Mouse (Mus musculus) C2C12 (cell line): Measurements from ENCODE around the gene Cebpzos. TPM values are rescaled to one million over a fixed set of nuclear protein-coding genes. Genes with fewer than 3 reads are reported as not detected.

Experiments used
- H3K27me3 ChIP-seq: one replicate; pipeline ENCODE4 v1.6.1; 2011; ENCODE audit not compliant: control insufficient read depth, insufficient read depth, insufficient read length
- H3K36me3 ChIP-seq: one replicate; pipeline ENCODE4 v1.6.1; 2011; ENCODE audit not compliant: control insufficient read depth, insufficient read depth
- H3K4me3 ChIP-seq: one replicate; pipeline ENCODE4 v1.5.1; 2011; ENCODE audit warnings: mild to moderate bottlenecking, control low read depth; ENCODE audit not compliant: poor library complexity, insufficient read depth, severe bottlenecking
- H3K79me2 ChIP-seq: one replicate; pipeline ENCODE4 v1.6.1; 2011; ENCODE audit not compliant: control insufficient read depth, insufficient read depth
- H3K79me3 ChIP-seq: one replicate; pipeline ENCODE4 v1.6.1; 2011; ENCODE audit warnings: low read depth, control low read depth
- H3ac ChIP-seq: one replicate; pipeline ENCODE3; 2011; ENCODE audit warnings: low read depth; ENCODE audit not compliant: control insufficient read depth, insufficient read length
- CEBPB ChIP-seq: IDR thresholded peaks from one replicate; pipeline ENCODE4 v1.6.1; 2011; ENCODE audit warnings: low read depth, mild to moderate bottlenecking, control low read depth, moderate library complexity
- CTCF ChIP-seq: IDR thresholded peaks from one replicate; pipeline ENCODE4 v1.5.1; 2011; ENCODE audit not compliant: control insufficient read depth, insufficient read depth, insufficient read length
- FOSL1 ChIP-seq: IDR thresholded peaks from one replicate; pipeline ENCODE4 v1.8.0; 2011; ENCODE audit warnings: mild to moderate bottlenecking, low read length; ENCODE audit not compliant: poor library complexity, insufficient read depth, severe bottlenecking
- MAX ChIP-seq: IDR thresholded peaks from one replicate; pipeline ENCODE4 v1.6.1; 2011; ENCODE audit warnings: mild to moderate bottlenecking, control low read depth
- MYOD1 ChIP-seq: IDR thresholded peaks from one replicate; pipeline ENCODE4 v1.6.1; 2011; ENCODE audit warnings: low read depth; ENCODE audit not compliant: control insufficient read depth, insufficient read length
- MYOG ChIP-seq: IDR thresholded peaks from one replicate; pipeline ENCODE4 v1.6.1; 2011; ENCODE audit not compliant: control insufficient read depth, insufficient read length; ENCODE audit errors: extremely low read depth
- USF1 ChIP-seq: IDR thresholded peaks from one replicate; pipeline ENCODE4 v1.6.1; 2011; ENCODE audit warnings: low read depth, mild to moderate bottlenecking, control low read depth, moderate library complexity
- polyA plus RNA-seq: library from polyadenylated mRNA; unstranded; fragments of >200 nt; fragmentation: generic; extraction: Trizol; gene quantifications from one replicate; pipeline ENCODE4 v1.2.1, GENCODE M21; 2012; ENCODE audit warnings: missing spikeins

Cebpzos gene
- polyA plus RNA-seq, 1 experiment = 25.6 TPM

DNA sequence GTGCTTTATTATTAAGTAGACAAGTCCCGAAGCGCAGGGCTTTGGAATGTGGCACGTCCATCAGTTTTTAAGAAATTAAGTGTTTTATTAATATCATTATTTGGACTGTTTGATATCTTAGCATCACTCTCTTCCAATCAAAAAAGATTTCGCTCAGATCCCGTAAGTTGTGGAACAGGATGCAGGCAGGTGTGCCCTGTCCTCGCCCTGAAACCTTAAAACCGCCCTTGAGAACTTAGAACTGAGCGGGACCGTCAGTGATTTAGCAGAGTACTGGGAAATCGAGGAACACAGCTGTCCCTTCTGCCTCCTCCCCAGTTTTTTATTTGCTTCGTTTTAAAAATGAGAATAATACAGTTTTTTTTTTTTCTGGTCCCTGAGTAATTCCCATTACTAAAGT, 599 bp downstream of the Cebpzos start:
- H3K79me3 ChIP-seq = no peaks in the 10 kb centered on the region
- no peaks in the 10 kb centered on the region for H3K27me3 ChIP-seq
- H3K4me3 ChIP-seq = peak overlapping the region; percentile 39
- H3K79me2 ChIP-seq = no peaks in the 10 kb centered on the region
- peak overlapping the region; percentile 69 for H3ac ChIP-seq
- peaks cover 42% of the 10 kb centered on the region for H3K36me3 ChIP-seq
- no peak for TF ChIP-seq CEBPB
- TF ChIP-seq MAX = no peak
- TF ChIP-seq MYOD1 = no peak
- TF ChIP-seq USF1 = no peak
- TF ChIP-seq CTCF = no peak

DNA sequence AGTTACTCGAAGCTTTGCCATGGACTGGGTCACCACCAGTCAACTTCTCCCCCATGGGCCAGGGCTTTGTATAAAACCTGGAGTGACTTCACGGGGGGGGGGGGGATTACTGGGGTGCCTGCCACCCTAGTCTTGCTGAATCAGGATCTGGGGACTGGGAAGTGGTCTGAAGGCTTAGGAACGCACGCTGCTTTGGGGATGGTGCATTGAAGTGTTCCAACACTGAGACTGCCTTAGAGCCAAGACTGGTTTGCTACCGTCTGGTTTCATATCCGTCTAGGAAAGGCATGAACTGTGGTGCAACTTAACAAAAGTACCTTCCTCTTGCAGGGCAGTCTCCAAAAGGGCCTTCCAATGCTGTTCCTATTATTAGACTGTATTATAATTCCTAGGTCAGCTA, 1.4 kb downstream of the Cebpzos start:
- Histone ChIP-seq H3K36me3 (peaks cover 50% of the 10 kb centered on the region), H3ac (no peak overlapping the region), H3K79me2 (no peaks in the 10 kb centered on the region), H3K79me3 (no peaks in the 10 kb centered on the region), H3K4me3 (no peak overlapping the region), H3K27me3 (no peaks in the 10 kb centered on the region)
- TF ChIP-seq FOSL1 (no peak), CEBPB (no peak), MAX (no peak), MYOG (no peak), MYOD1 (no peak), USF1 (no peak), CTCF (no peak)

DNA sequence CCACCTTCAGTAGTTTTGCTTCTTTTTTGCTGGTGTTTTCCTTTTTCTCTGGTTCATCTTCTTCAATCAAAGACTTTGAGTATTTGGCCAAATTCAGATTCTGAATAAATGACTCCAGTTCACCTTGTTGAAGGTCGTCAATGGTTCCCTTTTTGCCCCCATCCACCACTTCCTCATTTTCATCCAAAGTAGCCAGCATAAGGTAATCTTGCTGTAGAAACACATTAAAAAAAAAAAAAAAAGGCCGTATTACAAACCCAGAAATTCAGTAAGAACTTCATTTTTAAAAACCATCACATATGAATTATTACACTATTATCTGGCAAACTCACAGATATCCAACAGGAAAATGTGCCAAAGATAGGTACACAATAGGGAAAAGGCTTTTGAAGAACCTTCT, 19.6 kb downstream of the Cebpzos start:
- Histone ChIP-seq H3K27me3 (no peaks in the 10 kb centered on the region), H3K4me3 (peak overlapping the region; percentile 98), H3K79me3 (peaks cover 31% of the 10 kb centered on the region), H3K36me3 (peaks cover 39% of the 10 kb centered on the region), H3K79me2 (peaks cover 62% of the 10 kb centered on the region), H3ac (no peak overlapping the region)
- TF ChIP-seq MYOD1 (no peak), FOSL1 (no peak), MAX (no peak), USF1 (no peak), CTCF (no peak), CEBPB (no peak)

DNA sequence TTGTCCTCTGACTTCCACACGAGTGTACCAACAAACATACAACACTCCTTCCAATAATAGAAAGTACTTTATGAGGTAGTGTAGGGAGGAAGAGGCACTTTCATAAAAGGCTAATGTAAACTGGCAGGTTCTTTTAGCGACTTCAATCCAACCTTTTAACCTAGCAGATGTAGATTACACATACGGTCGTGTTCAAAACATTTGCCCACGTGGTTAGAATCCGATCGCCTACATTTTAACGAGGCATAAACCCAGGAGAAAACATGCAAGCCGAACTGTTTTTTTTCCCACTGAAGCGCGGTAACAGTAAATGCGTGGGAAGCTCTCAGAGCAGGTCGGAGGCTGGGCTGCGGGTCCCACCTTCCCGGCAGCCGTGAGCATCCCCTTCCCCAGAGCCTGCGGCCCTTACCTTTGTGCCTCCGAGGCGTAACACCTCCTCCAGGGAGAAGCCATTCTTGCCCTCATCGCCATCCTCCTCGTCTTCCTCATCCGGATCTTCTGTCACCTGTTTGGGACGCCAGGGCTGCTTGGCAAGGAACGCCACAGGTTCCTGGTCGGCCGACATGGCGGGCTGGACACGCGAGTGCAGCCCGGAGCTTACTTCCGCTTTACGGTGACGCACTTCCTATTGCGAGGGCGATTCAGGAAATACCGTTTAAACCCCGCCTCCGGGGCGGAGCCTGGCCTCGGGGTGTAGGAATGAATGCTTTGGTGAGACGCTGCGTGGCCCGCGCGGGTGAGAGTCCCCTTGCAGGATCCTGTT, 20.3 kb downstream of the Cebpzos start, which contains the start of the genes Cebpz and Ndufaf7:
Gene Cebpz, minus strand, starts transcription at position 601 of the 763 bp plus-strand sequence.
Gene Ndufaf7, plus strand, starts transcription at position 671 of the 763 bp plus-strand sequence.
- H3ac ChIP-seq = peak within 1 kb of the TSS; percentile 94
- peak within 1 kb of the TSS; percentile 98 for H3K4me3 ChIP-seq
- H3K27me3 ChIP-seq = no peaks in the 10 kb centered on the region
- no peak for TF ChIP-seq MYOG
- TF ChIP-seq MAX = peak; percentile 65
- no peak for TF ChIP-seq CEBPB
- H3K36me3 ChIP-seq = peaks cover 33% of the 10 kb centered on the region
- peaks cover 62% of the 10 kb centered on the region for H3K79me2 ChIP-seq
- H3K79me3 ChIP-seq = peaks cover 31% of the 10 kb centered on the region

DNA sequence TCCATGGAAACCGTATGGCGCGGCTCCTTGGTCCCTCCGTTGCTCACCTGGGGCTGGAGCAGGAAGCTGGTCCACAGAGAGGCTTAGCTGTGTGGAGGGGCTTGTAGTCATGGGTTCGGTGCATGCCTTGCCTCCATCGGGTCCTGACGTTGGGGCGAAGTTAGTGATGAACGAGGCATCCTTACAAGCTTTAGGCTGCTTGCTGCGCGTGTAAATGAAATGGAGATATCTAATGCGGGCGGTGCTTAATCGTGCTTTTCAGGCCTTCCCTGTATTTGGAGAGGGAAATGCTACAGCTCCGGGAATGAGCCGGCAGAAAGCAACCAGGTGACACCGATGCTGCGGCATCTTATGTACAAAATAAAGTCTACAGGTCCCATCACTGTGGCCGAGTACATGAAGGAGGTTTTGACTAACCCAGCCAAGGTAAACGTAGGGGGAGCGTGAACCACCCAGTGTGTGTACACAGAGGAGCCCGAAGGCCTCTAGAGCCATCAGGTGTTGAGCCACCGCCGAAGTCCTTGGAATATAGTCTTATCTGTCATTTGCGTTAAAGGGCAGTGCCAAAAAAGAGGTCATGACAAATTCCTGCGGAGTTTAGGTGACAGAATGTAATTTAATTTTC, 21.0 kb downstream of the Cebpzos start:
- H3K79me3 ChIP-seq = peaks cover 31% of the 10 kb centered on the region
- peaks cover 26% of the 10 kb centered on the region for H3K36me3 ChIP-seq
- H3K27me3 ChIP-seq = no peaks in the 10 kb centered on the region
- peak overlapping the region; percentile 62 for H3ac ChIP-seq
- TF ChIP-seq MYOD1 (no peak), MAX (no peak), MYOG (no peak), CEBPB (no peak), USF1 (no peak), CTCF (no peak), FOSL1 (no peak)
- peaks cover 57% of the 10 kb centered on the region for H3K79me2 ChIP-seq
- peak overlapping the region; percentile 98 for H3K4me3 ChIP-seq

DNA sequence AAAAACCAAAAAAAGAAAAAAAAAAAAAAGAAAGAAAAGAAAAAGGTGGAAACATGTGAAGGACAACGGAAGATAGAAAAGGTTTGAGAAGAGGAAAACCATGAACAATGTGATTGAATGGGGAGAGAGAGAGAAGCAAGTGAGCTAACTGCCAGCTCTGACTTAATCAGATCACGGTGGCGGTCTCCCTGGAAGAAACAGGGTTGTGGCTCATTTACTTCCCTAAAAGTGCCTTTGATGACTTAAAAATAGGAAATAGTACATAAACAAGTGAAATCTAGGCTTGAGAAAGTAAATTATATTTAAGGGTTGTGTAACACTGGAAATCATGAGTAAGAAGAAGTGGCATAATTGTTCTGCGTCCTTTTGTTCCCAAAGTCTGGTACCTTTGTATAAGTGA, 22.6 kb downstream of the Cebpzos start:
- peaks cover 41% of the 10 kb centered on the region for H3K79me2 ChIP-seq
- H3K79me3 ChIP-seq = peaks cover 26% of the 10 kb centered on the region
- no peak overlapping the region for H3ac ChIP-seq
- no peak for TF ChIP-seq MYOG
- TF ChIP-seq CEBPB = no peak
- no peak for TF ChIP-seq USF1
- no peak for TF ChIP-seq FOSL1
- TF ChIP-seq MAX = no peak
- TF ChIP-seq CTCF = no peak
- no peak for TF ChIP-seq MYOD1
- H3K4me3 ChIP-seq = no peak overlapping the region
- H3K36me3 ChIP-seq = peaks cover 15% of the 10 kb centered on the region
- no peaks in the 10 kb centered on the region for H3K27me3 ChIP-seq
